Mouse (Mus musculus) liver, adult 2 months (tissue): ENCODE results near the gene Aagab.

Experiments
- CTCF ChIP-seq: fragments of 200-500 bp; IDR thresholded peaks from 2 replicates; pipeline ENCODE4 v1.5.1; 2011; ENCODE audit warnings: low read depth, low read length, control low read depth
- POLR2A ChIP-seq: fragments of 200-500 bp; IDR thresholded peaks from 2 replicates; pipeline ENCODE4 v1.6.1; 2011; ENCODE audit warnings: low read length, control low read depth; ENCODE audit not compliant: insufficient read depth; ENCODE audit errors: extremely low read depth

GRCm38 (mm10) chr9:63658970-63659371 lies 56.5 kb downstream of the Aagab start:
- TF ChIP-seq POLR2A (no peak), CTCF (no peak)
